Mouse (Mus musculus): ENCODE measurements around the gene Msmb.
A peak's percentile ranks its signal among the peaks of the same experiment; 100 is the strongest.

Gene Msmb

DNA sequence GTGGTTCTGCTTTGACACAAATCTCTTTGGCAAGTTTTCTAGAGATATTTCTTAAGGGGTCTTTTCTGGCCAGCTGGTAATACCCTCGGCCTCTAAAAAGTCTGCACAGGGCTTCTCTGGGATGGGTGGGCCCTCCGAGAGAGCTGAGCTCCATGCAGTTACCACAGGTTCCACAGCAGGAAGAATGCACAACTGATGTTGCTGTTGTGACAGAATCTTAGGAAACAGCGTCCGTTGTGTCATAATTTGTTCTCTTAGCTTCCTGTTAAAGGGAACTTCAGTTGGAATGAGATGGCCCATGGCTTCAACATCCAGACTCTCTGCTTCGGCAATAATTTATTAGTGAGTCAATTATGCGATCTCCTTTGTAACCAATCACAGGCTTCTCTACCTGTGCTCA is 12.9 kb downstream of the Msmb start:
- H3K27me3 ChIP-seq (ENCODE audit: insufficient read depth, low read length), result no peaks in the 10 kb centered on the region
- peaks cover 4% of the 10 kb centered on the region; the same call in 1 of the 2 replicates for H3K36me3 ChIP-seq (ENCODE audit: insufficient read depth, low read length)
- H3K9me3 ChIP-seq (ENCODE audit: low read length), result no peaks in the 10 kb centered on the region
- H3K4me1 ChIP-seq (replicated peaks; ENCODE audit: low read depth, low read length), result peaks cover 21% of the 10 kb centered on the region
- H3K4me3 ChIP-seq (replicated peaks; ENCODE audit: low read length), result peak overlapping the region; percentile 30; the same call in 1 of the 2 replicates
- TF ChIP-seq CTCF (conservative IDR thresholded peaks at IDR 0.05; ENCODE audit: low read length) (no peak), POU5F1 (IDR thresholded peaks at IDR 0.05; ENCODE audit: borderline replicate concordance, low read length) (no peak), NANOG (IDR thresholded peaks at IDR 0.05; ENCODE audit: borderline replicate concordance, low read length) (no peak)

DNA sequence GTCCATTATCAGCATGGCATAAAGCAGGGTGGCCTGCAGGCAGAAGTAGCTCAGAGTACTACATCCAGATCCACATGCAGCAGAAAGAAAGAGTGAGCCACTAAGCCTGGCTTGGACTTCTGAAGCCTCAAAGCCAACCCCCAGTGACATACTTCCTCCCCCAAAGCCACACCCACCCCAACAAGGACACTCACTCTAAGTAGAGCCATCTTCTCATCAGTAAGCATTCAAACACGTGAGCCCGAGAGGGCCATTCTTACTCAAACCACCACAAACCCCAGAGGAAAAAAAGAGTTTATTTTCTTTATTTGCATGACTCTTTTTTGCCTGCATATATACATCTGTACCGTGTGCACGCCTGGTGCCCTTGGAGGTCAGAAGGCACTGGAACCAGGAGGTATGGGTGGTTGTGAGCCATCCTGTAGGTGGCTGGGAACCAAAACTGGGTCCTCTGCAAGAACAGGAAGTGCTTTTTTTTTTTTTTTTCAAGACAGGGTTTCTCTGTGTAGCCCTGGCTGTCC is 17.4 kb downstream of the Msmb start:
- Histone ChIP-seq H3K36me3 (ENCODE audit: insufficient read depth, low read length) (peaks cover 12% of the 10 kb centered on the region; the same call in 1 of the 2 replicates), H3K4me1 (replicated peaks; ENCODE audit: low read depth, low read length) (peaks cover 62% of the 10 kb centered on the region), H3K27me3 (ENCODE audit: insufficient read depth, low read length) (no peaks in the 10 kb centered on the region), H3K4me3 (replicated peaks; ENCODE audit: low read length) (peak overlapping the region; percentile 96), H3K9me3 (ENCODE audit: low read length) (no peaks in the 10 kb centered on the region)
- TF ChIP-seq NANOG (IDR thresholded peaks at IDR 0.05; ENCODE audit: borderline replicate concordance, low read length), result peak; percentile 33; the same call in 1 of the 2 replicates
- no peak for TF ChIP-seq CTCF (conservative IDR thresholded peaks at IDR 0.05; ENCODE audit: low read length)

DNA sequence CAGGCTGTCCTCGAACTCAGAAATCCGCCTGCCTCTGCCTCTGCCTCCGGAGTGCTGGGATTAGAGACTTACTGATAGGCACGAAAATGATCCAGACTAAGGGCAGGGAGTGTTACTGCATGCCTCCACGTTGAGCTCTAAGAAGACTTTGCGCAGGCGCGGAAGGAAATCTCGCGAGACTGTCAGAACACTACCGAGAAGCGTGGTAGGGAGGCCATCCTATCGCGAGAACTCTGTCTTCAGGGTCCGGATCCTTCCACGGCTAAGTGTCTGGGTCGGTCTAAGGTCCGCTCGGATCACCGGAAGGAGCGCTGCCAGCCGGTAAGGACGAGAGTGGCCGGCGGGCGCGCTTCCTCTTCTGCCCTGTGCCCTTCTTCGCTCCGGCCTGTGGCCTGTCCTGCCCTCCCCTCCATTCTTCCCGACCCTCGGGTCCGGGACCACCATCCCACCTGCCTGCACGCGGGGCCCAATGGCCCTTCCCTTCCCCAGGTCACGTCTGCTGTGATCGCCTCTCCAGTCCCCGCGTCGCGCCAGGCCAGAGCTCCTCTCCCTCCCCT is 17.9 kb downstream of the Msmb start, which contains the start of gene Ncoa4:
Gene Ncoa4 (plus strand): TSS at position 176 of the 557 bp plus-strand sequence.
- peak within 1 kb of the TSS; percentile 96 for H3K4me3 ChIP-seq (replicated peaks; ENCODE audit: low read length)
- no peak for TF ChIP-seq CTCF (conservative IDR thresholded peaks at IDR 0.05; ENCODE audit: low read length)
- no peak for TF ChIP-seq NANOG (IDR thresholded peaks at IDR 0.05; ENCODE audit: borderline replicate concordance, low read length)
- TF ChIP-seq POU5F1 (IDR thresholded peaks at IDR 0.05; ENCODE audit: borderline replicate concordance, low read length), result no peak
- H3K4me1 ChIP-seq (replicated peaks; ENCODE audit: low read depth, low read length), result peaks cover 65% of the 10 kb centered on the region
- peaks cover 12% of the 10 kb centered on the region; the same call in 1 of the 2 replicates for H3K36me3 ChIP-seq (ENCODE audit: insufficient read depth, low read length)
- H3K9me3 ChIP-seq (ENCODE audit: low read length), result no peaks in the 10 kb centered on the region
- no peaks in the 10 kb centered on the region for H3K27me3 ChIP-seq (ENCODE audit: insufficient read depth, low read length)

DNA sequence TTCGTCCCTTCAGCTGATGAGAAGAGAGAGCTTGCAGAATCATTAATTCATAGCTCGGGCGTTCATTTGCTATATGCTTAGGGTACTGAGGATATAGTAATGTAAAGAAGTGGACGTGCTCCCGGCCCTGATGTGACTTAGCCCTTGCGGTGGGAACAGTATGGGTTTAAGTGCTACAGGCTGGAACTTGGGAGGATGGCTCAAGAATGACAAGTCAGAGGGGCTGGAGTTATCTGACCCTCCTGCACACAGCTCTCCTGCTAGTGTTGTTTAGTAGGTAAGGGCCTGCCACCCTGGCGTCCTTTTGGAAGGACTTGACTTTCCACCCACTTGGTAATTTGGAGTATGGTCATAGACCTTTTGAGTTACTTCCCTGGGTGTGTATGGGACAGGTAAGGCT is 18.7 kb downstream of the Msmb start:
- no peaks in the 10 kb centered on the region for H3K27me3 ChIP-seq (ENCODE audit: insufficient read depth, low read length)
- H3K9me3 ChIP-seq (ENCODE audit: low read length), result no peaks in the 10 kb centered on the region
- no peak for TF ChIP-seq POU5F1 (IDR thresholded peaks at IDR 0.05; ENCODE audit: borderline replicate concordance, low read length)
- no peak for TF ChIP-seq NANOG (IDR thresholded peaks at IDR 0.05; ENCODE audit: borderline replicate concordance, low read length)
- no peak for TF ChIP-seq CTCF (conservative IDR thresholded peaks at IDR 0.05; ENCODE audit: low read length)
- H3K36me3 ChIP-seq (ENCODE audit: insufficient read depth, low read length), result peaks cover 12% of the 10 kb centered on the region; the same call in 1 of the 2 replicates
- peaks cover 70% of the 10 kb centered on the region for H3K4me1 ChIP-seq (replicated peaks; ENCODE audit: low read depth, low read length)
- H3K4me3 ChIP-seq (replicated peaks; ENCODE audit: low read length), result peak overlapping the region; percentile 96

- no peaks in the 10 kb centered on the region for H3K27me3 ChIP-seq (ENCODE audit: insufficient read depth, low read length)
- peak overlapping the region; percentile 96 for H3K4me3 ChIP-seq (replicated peaks; ENCODE audit: low read length)
- TF ChIP-seq NANOG (IDR thresholded peaks at IDR 0.05; ENCODE audit: borderline replicate concordance, low read length) (no peak), CTCF (conservative IDR thresholded peaks at IDR 0.05; ENCODE audit: low read length) (no peak), POU5F1 (IDR thresholded peaks at IDR 0.05; ENCODE audit: borderline replicate concordance, low read length) (no peak)
- H3K9me3 ChIP-seq (ENCODE audit: low read length), result no peaks in the 10 kb centered on the region
- H3K4me1 ChIP-seq (replicated peaks; ENCODE audit: low read depth, low read length), result peaks cover 77% of the 10 kb centered on the region
- H3K36me3 ChIP-seq (ENCODE audit: insufficient read depth, low read length), result peaks cover 12% of the 10 kb centered on the region; the same call in 1 of the 2 replicates
Observed at GRCm38 (mm10) chr14:32161090-32161885, 19.5 kb downstream of the Msmb start.

GRCm38 (mm10) chr14:32162231-32162630 is 20.4 kb downstream of the Msmb start:
- Histone ChIP-seq H3K4me1 (replicated peaks; ENCODE audit: low read depth, low read length) (peaks cover 86% of the 10 kb centered on the region), H3K36me3 (ENCODE audit: insufficient read depth, low read length) (peaks cover 12% of the 10 kb centered on the region; the same call in 1 of the 2 replicates), H3K4me3 (replicated peaks; ENCODE audit: low read length) (no peak overlapping the region), H3K9me3 (ENCODE audit: low read length) (no peaks in the 10 kb centered on the region), H3K27me3 (ENCODE audit: insufficient read depth, low read length) (no peaks in the 10 kb centered on the region)
- TF ChIP-seq CTCF (conservative IDR thresholded peaks at IDR 0.05; ENCODE audit: low read length) (no peak), NANOG (IDR thresholded peaks at IDR 0.05; ENCODE audit: borderline replicate concordance, low read length) (no peak), POU5F1 (IDR thresholded peaks at IDR 0.05; ENCODE audit: borderline replicate concordance, low read length) (no peak)

GRCm38 (mm10) chr14:32163203-32163888 is 21.5 kb downstream of the Msmb start:
- no peak for TF ChIP-seq CTCF (conservative IDR thresholded peaks at IDR 0.05; ENCODE audit: low read length)
- no peak for TF ChIP-seq POU5F1 (IDR thresholded peaks at IDR 0.05; ENCODE audit: borderline replicate concordance, low read length)
- TF ChIP-seq NANOG (IDR thresholded peaks at IDR 0.05; ENCODE audit: borderline replicate concordance, low read length), result no peak
- Histone ChIP-seq H3K9me3 (ENCODE audit: low read length) (no peaks in the 10 kb centered on the region), H3K27me3 (ENCODE audit: insufficient read depth, low read length) (no peaks in the 10 kb centered on the region), H3K4me1 (replicated peaks; ENCODE audit: low read depth, low read length) (peaks cover 87% of the 10 kb centered on the region), H3K36me3 (ENCODE audit: insufficient read depth, low read length) (peaks cover 7% of the 10 kb centered on the region; the same call in 1 of the 2 replicates), H3K4me3 (replicated peaks; ENCODE audit: low read length) (0 out of 2 replicates have a peak overlapping the region, but pooled peaks have one; percentile 5)
